Mouse (Mus musculus) neutrophil, adult 5-6 weeks (primary cell): ENCODE measurements around the gene Shisa7. TPM values are rescaled to one million over a fixed set of nuclear protein-coding genes. Genes with fewer than 3 reads are reported as not detected.
"Not testable (repeated sequence)": the region's sequence is repeated elsewhere in the genome, so short reads cannot be mapped to it uniquely, and the experiment has no call there.

Experiments used
- ATAC-seq: fragments of 151-379, 151-347 bp; 2 replicates; pipeline ENCODE4 v1.8.0; 2017; ENCODE audit warnings: mild to moderate bottlenecking, moderate TSS enrichment; ENCODE audit not compliant: insufficient number of reproducible peaks, poor library complexity, low FRiP score, severe bottlenecking; ENCODE audit errors: extremely low read depth
- total RNA-seq: library from RNA; stranded (forward); fragments of 200-1000 nt; gene quantifications from 2 replicates; pipeline ENCODE4 v1.2.3, GENCODE M21; 2017

The Shisa7 gene
- total RNA-seq, result not detected in 2 replicates

GRCm38 (mm10) chr7:4844245-4844916 is at the start of gene Shisa7:
TSS of gene Shisa7 (minus strand) at chr7:4844696.
- ATAC-seq, result no peak

GRCm38 (mm10) chr7:4886680-4887079 is 42.2 kb upstream of the Shisa7 start:
- no peak for ATAC-seq

GRCm38 (mm10) chr7:4879036-4879435 is 34.5 kb upstream of the Shisa7 start:
- not testable (repeated sequence) for ATAC-seq

DNA sequence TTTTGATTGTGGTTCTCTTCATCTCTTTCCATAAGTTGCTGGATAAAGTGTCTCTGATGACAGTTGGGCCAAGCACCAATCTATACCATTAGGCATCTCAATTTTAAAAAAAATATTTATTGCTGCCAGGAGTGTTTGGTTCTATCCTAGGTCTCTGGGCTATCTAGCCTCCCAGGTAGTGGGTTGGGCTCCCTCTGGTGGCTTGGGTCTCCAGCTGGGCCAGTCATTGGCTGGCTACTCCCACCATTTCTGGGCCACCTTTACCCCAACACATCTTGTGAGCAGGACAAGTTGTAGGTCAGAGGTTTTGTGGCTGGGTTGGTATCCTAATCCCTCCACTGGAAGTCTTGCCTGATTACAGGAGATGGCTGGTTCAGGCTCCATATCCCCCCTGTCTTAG is 33.7 kb upstream of the Shisa7 start:
- ATAC-seq, result no peak

- 0 out of 2 replicates have a peak, but pooled peaks have one; percentile 2 for ATAC-seq
Observed at GRCm38 (mm10) chr7:4877226-4877625, 32.7 kb upstream of the Shisa7 start.

- ATAC-seq, result peak; percentile 99
Observed at GRCm38 (mm10) chr7:4876753-4877221, 32.3 kb upstream of the Shisa7 start, which contains the start of gene Isoc2a. TSS of gene Isoc2a (plus strand) at chr7:4877153.

DNA sequence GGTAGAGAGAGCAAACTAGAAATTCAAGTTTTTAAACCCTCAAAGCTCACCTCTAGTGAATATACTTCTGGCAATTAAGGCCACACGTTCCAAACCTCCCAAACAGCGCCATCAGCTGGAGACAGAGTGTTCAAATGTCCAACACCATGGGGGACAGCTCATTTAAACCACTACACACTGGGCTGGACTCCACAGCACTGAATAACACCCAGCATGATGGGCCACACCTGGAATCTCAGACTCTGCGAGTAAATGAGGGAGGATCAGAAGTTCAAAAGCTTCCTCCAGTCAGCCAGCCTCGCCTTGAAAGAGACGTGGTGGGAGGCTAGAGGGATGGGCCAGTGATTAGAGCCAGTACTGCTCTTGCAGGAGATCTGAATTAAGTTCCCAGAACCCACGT is 25.6 kb upstream of the Shisa7 start, which contains the start of gene Isoc2b:
TSS of gene Isoc2b (minus strand) at position 126 of the 400 bp plus-strand sequence.
- no peak for ATAC-seq

- ATAC-seq, result no peak
Observed at GRCm38 (mm10) chr7:4866631-4867180, 22.2 kb upstream of the Shisa7 start.

DNA sequence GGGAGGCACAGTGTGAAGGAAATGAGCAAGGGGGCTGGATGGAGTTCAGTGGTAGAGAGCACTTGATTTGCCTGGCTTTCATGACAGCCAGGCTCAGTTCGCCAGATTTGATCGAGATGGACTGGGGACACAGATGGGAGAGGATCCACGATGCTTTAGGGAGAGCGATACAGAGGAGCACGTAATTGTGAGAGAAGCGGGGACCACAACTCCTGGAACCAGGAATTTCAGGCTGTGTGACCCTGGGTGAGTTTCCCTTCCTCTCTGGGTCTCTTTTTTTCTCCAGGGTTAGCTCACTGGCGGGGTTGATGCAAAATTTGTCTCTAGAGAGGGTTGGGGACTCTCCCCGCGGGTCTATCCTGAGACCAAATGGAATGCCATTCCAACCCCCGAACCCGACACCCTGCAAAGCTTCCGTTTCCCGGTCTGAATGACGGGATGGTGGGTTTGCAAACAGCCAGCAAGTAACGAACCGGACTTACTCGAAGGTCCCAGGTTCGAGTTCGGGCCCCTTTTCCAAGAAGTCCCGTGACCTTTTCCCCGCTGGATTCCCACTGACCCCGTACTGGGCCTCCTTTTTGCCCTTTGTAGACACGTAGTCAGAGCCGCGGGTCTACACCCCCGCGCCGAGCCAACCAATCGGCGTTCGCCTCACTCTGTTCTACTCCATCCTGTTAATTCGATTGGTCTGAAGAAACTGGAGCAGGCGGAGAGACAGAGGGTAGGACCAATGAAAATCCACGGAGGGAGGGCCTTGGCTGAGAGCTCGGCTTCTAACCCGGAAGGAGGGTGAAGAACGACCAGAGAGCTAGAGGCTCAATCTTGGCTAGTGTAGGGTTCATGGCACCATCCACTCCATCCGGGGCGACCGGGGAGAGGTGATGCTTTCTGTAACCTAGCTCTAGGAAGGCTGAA is 21.3 kb upstream of the Shisa7 start:
- peak; percentile 99 for ATAC-seq

DNA sequence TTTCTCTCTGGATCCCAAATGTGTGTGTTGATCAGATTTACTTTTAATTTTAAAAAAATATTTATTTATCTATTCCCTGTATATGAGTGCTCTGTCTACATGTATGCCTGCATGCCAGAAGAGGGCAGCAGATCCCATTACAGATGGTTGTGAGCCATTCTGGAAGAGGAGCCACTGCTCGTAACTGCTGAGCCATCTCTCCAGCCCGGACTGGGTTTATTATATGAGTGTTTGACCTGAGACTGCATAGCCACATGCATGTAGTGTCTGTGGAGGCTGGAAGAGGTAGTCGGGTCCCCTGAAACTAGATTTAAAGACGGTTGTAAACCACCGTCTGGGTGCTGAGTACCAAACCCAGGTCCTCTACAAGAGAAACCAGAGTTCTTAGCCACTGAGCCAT is 20.6 kb upstream of the Shisa7 start:
- no peak for ATAC-seq

GRCm38 (mm10) chr7:4864130-4864845 is 19.8 kb upstream of the Shisa7 start:
- no peak for ATAC-seq

GRCm38 (mm10) chr7:4863541-4864080 is 19.1 kb upstream of the Shisa7 start:
- no peak for ATAC-seq

DNA sequence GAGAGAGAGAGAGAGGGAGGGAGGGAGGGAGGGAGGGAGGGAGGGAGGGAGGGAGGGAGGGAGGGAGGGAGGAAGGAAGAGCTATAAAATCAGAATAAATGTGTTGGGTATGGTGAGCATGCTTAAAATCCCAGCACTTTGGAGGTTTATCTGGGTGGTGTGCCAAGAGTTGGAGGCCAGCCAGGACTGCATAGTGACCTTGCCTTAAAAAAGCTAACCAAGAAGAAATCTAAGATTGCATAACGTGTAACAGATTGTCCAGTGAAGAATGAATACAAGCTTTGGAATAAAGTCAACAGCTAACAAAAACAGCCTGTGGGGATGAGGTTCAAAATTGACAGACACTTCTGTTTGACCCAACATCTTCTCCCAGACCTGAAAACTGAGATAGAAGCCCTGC is 18.5 kb upstream of the Shisa7 start:
- no peak for ATAC-seq

GRCm38 (mm10) chr7:4860926-4861325 is 16.4 kb upstream of the Shisa7 start:
- ATAC-seq, result not testable (repeated sequence)

DNA sequence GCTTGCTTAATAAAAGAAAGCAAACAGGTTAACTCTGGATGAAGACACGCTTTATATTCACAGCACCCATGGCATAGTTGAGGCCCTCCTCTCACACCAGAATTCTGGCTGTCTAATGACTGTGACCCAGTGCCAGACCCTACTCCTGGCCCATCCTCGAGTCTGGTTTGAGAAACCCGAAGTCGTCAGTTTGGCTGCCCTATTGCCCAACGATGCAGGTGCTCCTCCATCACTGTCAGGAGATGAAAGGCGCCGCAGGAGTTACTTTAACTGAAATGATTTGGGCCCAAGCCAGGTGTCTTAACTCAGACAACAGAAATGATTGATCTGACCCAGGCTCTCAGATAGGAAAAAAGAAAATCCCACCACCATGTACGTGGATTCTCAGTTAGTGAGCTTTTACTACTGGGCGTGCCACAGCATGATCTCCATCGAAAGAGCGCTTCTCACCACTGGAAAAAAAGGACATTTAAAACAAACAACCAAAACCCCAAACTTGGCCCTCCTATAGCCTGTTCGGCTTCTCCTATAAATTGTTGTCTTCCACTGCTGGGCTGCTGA is 15.0 kb upstream of the Shisa7 start:
- ATAC-seq, result no peak

- no peak for ATAC-seq
Observed at GRCm38 (mm10) chr7:4857321-4857720, 12.8 kb upstream of the Shisa7 start.

GRCm38 (mm10) chr7:4856508-4856907 is 12.0 kb upstream of the Shisa7 start:
- no peak for ATAC-seq

DNA sequence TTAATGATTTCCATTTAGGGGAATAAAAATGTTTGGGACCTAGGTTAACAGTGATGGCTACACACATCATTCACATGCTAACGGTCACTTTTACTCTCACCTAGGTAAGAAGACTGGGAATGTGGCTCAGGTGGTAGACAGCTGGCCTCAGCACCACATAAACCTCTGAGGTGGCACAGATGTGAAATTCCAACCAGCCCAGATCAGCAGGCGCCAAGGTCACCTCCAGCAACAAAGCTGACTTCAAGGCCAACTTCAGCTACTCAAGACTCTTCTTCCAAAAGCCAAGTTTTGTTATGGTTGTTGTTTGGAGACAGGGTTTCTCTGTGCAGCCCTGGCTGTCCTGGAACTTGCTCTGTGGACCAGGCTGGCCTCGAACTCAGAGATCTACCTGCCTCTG is 9.1 kb upstream of the Shisa7 start:
- no peak for ATAC-seq
